Mouse (Mus musculus): ENCODE results near the gene Hrc.

Hrc gene

GRCm38 (mm10) chr7:45367020-45367880, 32.2 kb downstream of the Hrc start:
- peak; percentile 99 for DNase-seq

- DNase-seq, result peak; percentile 43
Observed at GRCm38 (mm10) chr7:45368178-45368577, 33.1 kb downstream of the Hrc start.

- DNase-seq, result no peak
Observed at GRCm38 (mm10) chr7:45369022-45369745, 34.1 kb downstream of the Hrc start.

GRCm38 (mm10) chr7:45369836-45370474, 34.9 kb downstream of the Hrc start:
- no peak for DNase-seq

GRCm38 (mm10) chr7:45370475-45371311, 35.6 kb downstream of the Hrc start, which contains the start of gene Lin7b:
Gene Lin7b, minus strand, starts transcription at chr7:45370583.
- peak; percentile 91 for DNase-seq

GRCm38 (mm10) chr7:45372371-45372770, 37.3 kb downstream of the Hrc start:
- DNase-seq, result no peak

- DNase-seq, result no peak
Observed at GRCm38 (mm10) chr7:45374620-45375019, 39.5 kb downstream of the Hrc start.

- peak; percentile 44 for DNase-seq
Observed at GRCm38 (mm10) chr7:45376057-45376456, 41.0 kb downstream of the Hrc start.

- no peak for DNase-seq
Observed at GRCm38 (mm10) chr7:45386077-45386476, 51.0 kb downstream of the Hrc start.

Measured in right cerebral cortex, postnatal 25 days (tissue).